Mouse (Mus musculus) heart, embryonic 15.5 days (tissue): ENCODE results near the gene Borcs7. TPM values are rescaled to one million over a fixed set of nuclear protein-coding genes. Genes with fewer than 3 reads are reported as not detected.

Experiments used
- ATAC-seq: fragments of 200-750 bp; cut with Nextera tagmentation; replicated peaks from 2 replicates; pipeline ENCODE4 v1.8.0; 2017; ENCODE audit warnings: low read depth, moderate TSS enrichment; ENCODE audit not compliant: insufficient number of reproducible peaks, insufficient read depth, low FRiP score
- H3K27ac ChIP-seq: fragments of 300-500 bp; sonication (generic); 2 replicates; pipeline ENCODE4 v1.5.1; 2015; ENCODE audit warnings: mild to moderate bottlenecking, inconsistent platforms
- H3K27me3 ChIP-seq: fragments of 300-500 bp; sonication (generic); 2 replicates; pipeline ENCODE4 v1.6.1; 2015; ENCODE audit warnings: inconsistent platforms
- H3K36me3 ChIP-seq: fragments of 300-500 bp; sonication (generic); 2 replicates; pipeline ENCODE4 v1.6.1; 2015; ENCODE audit warnings: mild to moderate bottlenecking, inconsistent platforms
- H3K4me1 ChIP-seq: fragments of 300-500 bp; sonication (generic); replicated peaks from 2 replicates; pipeline ENCODE4 v1.6.1; 2015; ENCODE audit warnings: inconsistent platforms
- H3K4me2 ChIP-seq: fragments of 300-500 bp; sonication (generic); 2 replicates; pipeline ENCODE4 v1.6.1; 2015; ENCODE audit warnings: inconsistent platforms, mild to moderate bottlenecking, moderate library complexity
- H3K4me3 ChIP-seq: fragments of 300-500 bp; sonication (generic); 2 replicates; pipeline ENCODE4 v1.5.1; 2015; ENCODE audit warnings: mild to moderate bottlenecking, inconsistent platforms
- H3K9ac ChIP-seq: fragments of 300-500 bp; sonication (generic); 2 replicates; pipeline ENCODE4 v1.6.1; 2015; ENCODE audit warnings: mild to moderate bottlenecking, inconsistent platforms
- H3K9me3 ChIP-seq: fragments of 300-500 bp; sonication (generic); replicated peaks from 2 replicates; pipeline ENCODE4 v1.6.1; 2016; ENCODE audit warnings: inconsistent platforms
- WGBS: fragments of 180-500 bp; shearing (Covaris S2); methylation state at CpG from one replicate; pipeline ENCODE4 v1.1.7; 2015; ENCODE audit warnings: mixed read lengths; 5-methylcytosine and 5-hydroxymethylcytosine counted together
- polyA plus RNA-seq: library from polyadenylated mRNA; unstranded; fragments of >200 nt; fragmentation: Nextera tagmentation; extraction: Ambion mirVana; gene quantifications from 2 replicates; pipeline ENCODE4 v1.2.1, GENCODE M21; 2015

Gene Borcs7
- polyA plus RNA-seq: 15.5 and 15.7 TPM in 2 replicates

GRCm38 (mm10) chr19:46689460-46690372, at the start of gene Borcs7:
TSS of gene Borcs7 (plus strand) at chr19:46689906.
- peak; percentile 91 for ATAC-seq
- 2% methylated on average over 44 of the region's 44 CpGs for WGBS
- Histone ChIP-seq H3K27ac (peak within 1 kb of the TSS; percentile 86), H3K4me2 (peak within 1 kb of the TSS; percentile 76), H3K9ac (peak within 1 kb of the TSS; percentile 96), H3K4me1 (peaks cover 10% of the 10 kb centered on the region), H3K27me3 (no peaks in the 10 kb centered on the region), H3K36me3 (0 out of 2 replicates have a peak, but pooled peaks cover 3% of the 10 kb centered on the region), H3K9me3 (no peaks in the 10 kb centered on the region), H3K4me3 (peak within 1 kb of the TSS; percentile 96)

DNA sequence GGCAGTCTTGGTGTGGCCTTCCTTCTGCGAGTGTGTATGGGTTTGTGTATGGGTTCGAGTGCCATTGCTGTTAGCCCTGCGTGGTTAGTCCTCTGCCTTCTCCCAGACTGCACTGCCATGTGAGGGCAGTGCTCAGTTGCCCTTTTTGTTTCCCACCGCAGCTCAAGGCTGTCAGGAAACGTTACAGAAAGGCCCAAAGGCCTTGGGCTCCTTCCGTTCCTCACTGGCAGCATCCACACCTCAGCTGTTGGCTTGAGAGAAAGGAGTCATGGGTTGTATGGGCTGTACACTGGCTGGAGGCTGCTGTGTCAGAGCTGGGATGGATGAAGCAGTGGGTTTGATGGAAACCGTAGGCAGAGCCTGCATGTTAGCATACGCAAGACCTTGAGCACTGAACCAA, 48.9 kb upstream of the Borcs7 start:
- Histone ChIP-seq H3K4me1 (peaks cover 94% of the 10 kb centered on the region), H3K4me2 (no peak overlapping the region), H3K9ac (0 out of 2 replicates have a peak overlapping the region, but pooled peaks have one; percentile 46), H3K36me3 (peaks cover 12% of the 10 kb centered on the region; the same call in 1 of the 2 replicates), H3K27me3 (no peaks in the 10 kb centered on the region), H3K27ac (peak overlapping the region; percentile 95), H3K9me3 (no peaks in the 10 kb centered on the region), H3K4me3 (no peak overlapping the region)
- ATAC-seq: no peak
- WGBS: 87% methylated on average over 8 of the region's 8 CpGs

GRCm38 (mm10) chr19:46641420-46642085, 48.2 kb upstream of the Borcs7 start:
- no peaks in the 10 kb centered on the region for H3K27me3 ChIP-seq
- peak overlapping the region; percentile 38 for H3K4me2 ChIP-seq
- WGBS: 30% methylated on average over 19 of the region's 19 CpGs
- peaks cover 12% of the 10 kb centered on the region; the same call in 1 of the 2 replicates for H3K36me3 ChIP-seq
- H3K9me3 ChIP-seq: no peaks in the 10 kb centered on the region
- no peak overlapping the region for H3K4me3 ChIP-seq
- peak overlapping the region; percentile 46 for H3K9ac ChIP-seq
- H3K27ac ChIP-seq: peak overlapping the region; percentile 95
- H3K4me1 ChIP-seq: peaks cover 94% of the 10 kb centered on the region
- ATAC-seq: peak; percentile 28

DNA sequence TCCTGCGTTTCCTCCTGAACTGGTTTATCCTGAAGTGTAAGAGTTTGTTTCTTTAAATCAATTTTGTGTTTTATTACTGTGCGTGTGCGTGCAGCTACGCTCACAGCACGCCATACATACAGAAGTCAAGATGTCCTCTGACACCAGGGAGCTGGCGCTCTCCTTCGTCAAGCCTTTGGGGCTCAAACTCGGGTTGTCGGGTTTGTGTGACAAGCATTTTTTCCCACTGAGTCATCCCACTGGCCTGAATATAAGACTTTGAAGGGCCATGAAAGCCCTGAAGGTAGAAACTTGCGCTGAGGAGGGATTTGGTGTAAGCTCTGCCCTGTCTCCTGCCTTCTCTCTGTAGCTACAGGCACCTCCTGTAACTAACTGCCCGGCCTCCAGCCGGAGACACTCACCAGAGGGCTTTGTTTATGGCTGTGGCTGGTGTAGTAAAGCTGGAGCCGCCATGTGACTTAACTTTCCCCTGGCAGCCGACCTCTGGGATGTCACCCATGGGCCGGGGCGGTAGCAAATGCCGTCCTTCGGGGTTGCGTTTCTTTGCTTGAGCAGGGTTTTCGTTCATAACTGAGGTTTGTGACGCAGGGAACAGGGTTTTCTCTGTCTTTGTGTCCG, 47.5 kb upstream of the Borcs7 start:
- Histone ChIP-seq H3K36me3 (peaks cover 11% of the 10 kb centered on the region; the same call in 1 of the 2 replicates), H3K27me3 (no peaks in the 10 kb centered on the region), H3K4me2 (peak overlapping the region; percentile 38), H3K4me1 (peaks cover 95% of the 10 kb centered on the region), H3K4me3 (no peak overlapping the region), H3K9ac (peak overlapping the region; percentile 46), H3K27ac (peak overlapping the region; percentile 95), H3K9me3 (no peaks in the 10 kb centered on the region)
- 44% methylated on average over 22 of the region's 22 CpGs for WGBS
- no peak for ATAC-seq

DNA sequence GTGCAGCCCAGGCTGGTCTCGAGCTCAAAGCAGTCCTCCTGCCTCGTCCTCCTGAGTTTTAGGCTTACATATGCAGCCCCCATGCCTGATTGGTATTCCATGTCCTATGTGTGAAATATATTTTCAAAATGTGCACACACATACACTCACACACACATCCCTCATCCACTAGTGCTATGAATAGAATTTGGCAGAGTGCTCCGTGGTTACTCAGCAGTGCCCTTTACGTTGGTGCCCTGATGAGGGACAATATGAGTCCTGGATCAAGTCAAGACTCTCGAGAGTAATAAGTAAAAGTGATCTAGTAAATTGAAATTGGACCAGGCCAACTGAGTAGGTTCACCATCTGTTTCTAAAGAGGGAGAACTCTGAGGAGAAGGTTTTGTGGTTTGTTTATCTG, 46.5 kb upstream of the Borcs7 start:
- no peak for ATAC-seq
- H3K27ac ChIP-seq: peak overlapping the region; percentile 95
- 43% methylated on average over 5 of the region's 5 CpGs for WGBS
- H3K4me2 ChIP-seq: peak overlapping the region; percentile 23
- peaks cover 90% of the 10 kb centered on the region for H3K4me1 ChIP-seq
- H3K4me3 ChIP-seq: no peak overlapping the region
- H3K9ac ChIP-seq: no peak overlapping the region
- H3K27me3 ChIP-seq: no peaks in the 10 kb centered on the region
- H3K36me3 ChIP-seq: peaks cover 3% of the 10 kb centered on the region; the same call in 1 of the 2 replicates
- no peaks in the 10 kb centered on the region for H3K9me3 ChIP-seq

GRCm38 (mm10) chr19:46644343-46644792, 45.3 kb upstream of the Borcs7 start:
- ATAC-seq: no peak
- Histone ChIP-seq H3K4me1 (peaks cover 81% of the 10 kb centered on the region), H3K36me3 (0 out of 2 replicates have a peak, but pooled peaks cover 3% of the 10 kb centered on the region), H3K4me2 (peak overlapping the region; percentile 44), H3K9me3 (no peaks in the 10 kb centered on the region), H3K4me3 (no peak overlapping the region; the same call in 1 of the 2 replicates), H3K9ac (peak overlapping the region; percentile 39), H3K27me3 (no peaks in the 10 kb centered on the region), H3K27ac (peak overlapping the region; percentile 95)
- 51% methylated on average over 10 of the region's 10 CpGs for WGBS

DNA sequence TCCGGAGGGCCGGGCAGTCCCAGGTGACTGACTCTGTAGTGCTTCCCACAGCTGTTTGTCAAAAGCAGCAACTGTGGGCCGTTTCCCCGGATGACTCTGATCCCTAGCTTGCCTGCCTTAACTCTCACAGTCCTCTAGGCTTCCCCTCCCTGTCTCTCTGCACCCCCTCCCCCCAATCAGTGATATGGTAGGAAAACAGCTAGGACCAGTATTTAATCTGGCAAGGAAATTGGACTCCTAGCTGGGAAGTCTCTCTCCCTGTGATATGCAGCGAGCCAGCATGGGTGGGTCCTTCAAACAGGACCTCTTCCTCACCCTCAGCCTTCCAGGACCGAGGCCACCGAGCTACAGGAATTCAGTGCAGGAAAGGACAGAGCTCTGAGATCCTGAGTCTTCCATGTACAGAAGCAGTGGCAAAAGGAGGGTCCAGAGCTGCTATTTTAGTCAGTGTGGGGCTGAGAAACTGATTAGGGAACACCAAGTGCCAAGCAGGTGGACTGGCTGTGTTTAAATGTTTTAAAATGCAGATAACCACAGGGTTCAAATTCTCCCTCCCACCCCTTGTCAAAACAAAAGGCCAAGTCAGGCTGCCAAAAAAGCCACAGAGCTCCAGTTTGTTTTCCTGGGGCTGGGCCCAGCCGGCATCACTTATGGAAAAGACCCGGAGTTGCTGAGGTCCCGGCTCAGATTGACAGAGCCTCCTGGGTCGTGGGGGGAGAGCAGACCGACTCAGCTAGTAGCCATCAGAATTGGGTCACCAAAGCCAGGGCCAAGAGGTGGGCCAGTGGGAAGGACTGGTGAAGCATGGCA, 44.7 kb upstream of the Borcs7 start:
- Histone ChIP-seq H3K4me3 (no peak overlapping the region; the same call in 1 of the 2 replicates), H3K9ac (peak overlapping the region; percentile 39), H3K27me3 (no peaks in the 10 kb centered on the region), H3K9me3 (no peaks in the 10 kb centered on the region), H3K4me1 (peaks cover 75% of the 10 kb centered on the region), H3K36me3 (peaks cover under 1% of the 10 kb centered on the region; the same call in 1 of the 2 replicates), H3K27ac (peak overlapping the region; percentile 95), H3K4me2 (peak overlapping the region; percentile 44)
- WGBS: 9% methylated on average over 12 of the region's 12 CpGs
- ATAC-seq: peak; percentile 65

DNA sequence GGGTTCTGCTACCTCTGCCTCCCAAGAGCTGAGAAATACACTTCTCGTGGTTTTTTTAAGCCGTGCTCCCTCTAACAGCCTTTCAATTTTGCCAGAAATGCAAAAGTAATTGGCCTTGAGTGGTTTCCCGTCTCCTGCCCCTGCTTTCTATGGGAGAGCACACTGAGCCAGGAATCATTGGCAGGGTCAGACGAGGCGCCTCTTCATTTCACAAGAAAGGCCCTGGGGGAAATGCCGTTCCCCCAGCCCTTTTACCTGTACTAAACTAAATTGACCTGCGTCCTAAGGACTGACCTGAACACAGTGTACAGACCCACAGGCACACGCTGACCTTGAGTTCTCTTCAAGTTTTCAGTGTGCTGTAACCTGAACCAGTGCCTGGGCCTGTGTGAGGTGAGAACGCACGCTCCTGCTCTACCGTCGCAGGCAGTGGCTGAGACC, 43.6 kb upstream of the Borcs7 start:
- Histone ChIP-seq H3K4me1 (peaks cover 65% of the 10 kb centered on the region), H3K27ac (peak overlapping the region; percentile 95), H3K4me3 (no peak overlapping the region), H3K36me3 (no peaks in the 10 kb centered on the region; the same call in 1 of the 2 replicates), H3K4me2 (no peak overlapping the region; the same call in 1 of the 2 replicates), H3K9me3 (no peaks in the 10 kb centered on the region), H3K9ac (no peak overlapping the region), H3K27me3 (no peaks in the 10 kb centered on the region)
- ATAC-seq: no peak
- 74% methylated on average over 12 of the region's 12 CpGs for WGBS

DNA sequence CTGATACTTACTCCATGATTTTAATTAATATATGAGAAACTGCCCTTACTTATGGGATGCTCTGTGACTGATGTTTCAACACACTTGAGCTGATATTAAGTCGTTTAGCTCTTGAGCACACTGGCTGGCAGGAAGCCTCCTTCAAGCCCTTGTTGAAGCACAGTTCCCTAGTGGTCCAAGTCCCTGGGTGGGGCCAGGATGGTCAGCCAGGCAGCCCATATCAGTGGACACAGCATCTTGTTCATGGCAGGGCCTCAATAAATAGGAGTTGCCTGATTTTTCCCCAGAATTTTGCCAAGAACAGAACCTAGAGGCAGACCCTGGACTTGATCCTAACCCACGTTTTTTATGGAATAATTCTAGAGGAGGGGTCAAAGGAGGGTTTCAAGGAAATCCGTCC, 42.5 kb upstream of the Borcs7 start:
- Histone ChIP-seq H3K27ac (no peak overlapping the region), H3K36me3 (peaks cover 6% of the 10 kb centered on the region), H3K4me2 (no peak overlapping the region), H3K4me1 (peaks cover 53% of the 10 kb centered on the region), H3K27me3 (no peaks in the 10 kb centered on the region), H3K4me3 (no peak overlapping the region), H3K9me3 (no peaks in the 10 kb centered on the region), H3K9ac (no peak overlapping the region)
- WGBS: 52% methylated on average over 3 of the region's 3 CpGs
- no peak for ATAC-seq

DNA sequence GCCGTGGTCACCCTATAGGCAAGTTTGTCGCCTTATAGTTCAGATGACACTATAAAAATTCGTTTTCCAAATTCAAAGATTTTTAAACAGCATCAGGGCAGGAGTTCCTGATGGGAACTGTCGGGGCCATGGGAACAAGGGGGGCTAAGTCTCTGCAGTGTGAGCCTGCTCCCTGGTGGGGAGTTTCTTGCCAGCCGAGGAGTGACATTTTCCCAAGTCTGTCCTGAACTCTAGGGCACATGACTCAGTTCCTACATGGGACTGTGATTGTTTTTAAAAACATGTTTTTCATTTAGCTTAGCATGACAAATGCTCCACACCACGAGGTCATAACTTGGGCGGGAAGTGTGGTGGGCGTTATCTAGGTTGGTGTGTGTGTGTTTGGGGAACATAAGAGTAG, 41.9 kb upstream of the Borcs7 start:
- H3K4me3 ChIP-seq: no peak overlapping the region
- H3K9me3 ChIP-seq: no peaks in the 10 kb centered on the region
- no peak overlapping the region for H3K27ac ChIP-seq
- no peaks in the 10 kb centered on the region for H3K27me3 ChIP-seq
- H3K9ac ChIP-seq: no peak overlapping the region
- no peak overlapping the region for H3K4me2 ChIP-seq
- ATAC-seq: no peak
- peaks cover 10% of the 10 kb centered on the region for H3K36me3 ChIP-seq
- H3K4me1 ChIP-seq: peaks cover 47% of the 10 kb centered on the region
- 75% methylated on average over 8 of the region's 8 CpGs for WGBS
